Comparison of ENCODE assay signal across 14 mouse cellular contexts in genomic region chr16:50398564-50398963, GRCm38 (mm10). TPM values are rescaled to one million over a fixed set of nuclear protein-coding genes. Genes with fewer than 3 reads are reported as not detected.
A peak's percentile ranks its signal among the peaks of the same experiment; 100 is the strongest.
DNase-seq lines count a peak whose midpoint lies in the region; TF ChIP-seq lines count a peak whose summit lies in the region.
"Had no signal": no experiment of that assay in that cellular context is flagged by ENCODE, and none has a peak within 500 bp of the region (broad histone marks: within the 10 kb centered on the region; RNA-seq: fewer than 3 reads in every experiment).

No protein-coding gene starts in this region.

- H3K27me3 ChIP-seq in forebrain, embryonic 10.5 days (ENCODE audit: poor library complexity, severe bottlenecking) = no peaks in the 10 kb centered on the region
- H3K27me3 ChIP-seq: embryonic facial prominence, embryonic 12.5 days; neural tube, embryonic 12.5 days had no signal

- peak; percentile 18 for DNase-seq in adrenal gland, postnatal 14 days
- DNase-seq in adrenal gland, postnatal 4 days (ENCODE audit: low spot score in 2 of 2) = no peak
- DNase-seq in layer of hippocampus, adult 2 months (ENCODE audit: low spot score in 2 of 2) = no peak
- no peak for DNase-seq in layer of hippocampus, postnatal 36 days
- peak; percentile 22 for DNase-seq in thymus, postnatal 14 days
- DNase-seq in thymus, postnatal 10 days (ENCODE audit: low spot score in 2 of 2) = no peak
- DNase-seq in yolk sac, embryonic 10.5 days (ENCODE audit: low spot score) = no peak
- no peak for DNase-seq in forebrain, embryonic 10.5 days (ENCODE audit: extremely low spot score, low spot score)
- DNase-seq: kidney, adult 11 months; left cerebral cortex, postnatal 4 days; lung, postnatal 14 days; midbrain, embryonic 14.5 days had no signal

- H3K4me3 ChIP-seq in layer of hippocampus, adult 2 months = no peak overlapping the region
- H3K4me3 ChIP-seq in forebrain, embryonic 10.5 days = no peak overlapping the region
- H3K4me3 ChIP-seq: embryonic facial prominence, embryonic 12.5 days; neural tube, embryonic 12.5 days had no signal

- WGBS in forebrain, embryonic 10.5 days = 81% methylated on average over 4 of the region's 4 CpGs

- H3K27ac ChIP-seq in layer of hippocampus, adult 2 months = no peak overlapping the region
- no peak overlapping the region for H3K27ac ChIP-seq in forebrain, embryonic 10.5 days
- H3K27ac ChIP-seq: embryonic facial prominence, embryonic 12.5 days; neural tube, embryonic 12.5 days had no signal

- no peaks in the 10 kb centered on the region for H3K4me1 ChIP-seq in forebrain, embryonic 10.5 days
- H3K4me1 ChIP-seq: embryonic facial prominence, embryonic 12.5 days; neural tube, embryonic 12.5 days had no signal

- peaks cover 5% of the 10 kb centered on the region for H3K36me3 ChIP-seq in forebrain, embryonic 10.5 days (replicated peaks)
- H3K36me3 ChIP-seq: embryonic facial prominence, embryonic 12.5 days; neural tube, embryonic 12.5 days had no signal

- H3K9me3 ChIP-seq in forebrain, embryonic 10.5 days = no peaks in the 10 kb centered on the region
- H3K9me3 ChIP-seq: embryonic facial prominence, embryonic 12.5 days; neural tube, embryonic 12.5 days had no signal

- peak; percentile 51 for TF ChIP-seq CTCF in layer of hippocampus, adult 2 months (conservative IDR thresholded peaks at IDR 0.05)

RNA-seq across cellular contexts. Expression of gene Bbx, which starts 33.6 kb away (rescaled TPM):
- 28.8 and 33.3 TPM in 2 replicates for total RNA-seq in adrenal gland, postnatal 14 days (2021)
- total RNA-seq in adrenal gland, postnatal 4 days (2021) = 10 to 100 TPM; 46.5 to 49.4 TPM
- total RNA-seq in layer of hippocampus, adult 2 months (2021) = 10 to 100 TPM; 27.5 to 28.4 TPM
- 10 to 100 TPM; 25.5 to 27.5 TPM for total RNA-seq in layer of hippocampus, postnatal 36 days (2021)
- polyA plus RNA-seq in forebrain, embryonic 10.5 days (2016; fragmentation: Nextera tagmentation; extraction: Ambion mirVana) = 39.1 and 39.4 TPM in 2 replicates

Comparison
In these comparisons a context has a peak if more than half of its experiments do, and no peak if none do; other contexts are left out.
1. DNase-seq: peak in adrenal gland, postnatal 14 days (single experiment) and thymus, postnatal 14 days (single experiment); none in adrenal gland, postnatal 4 days (0 of 2), layer of hippocampus, adult 2 months (0 of 2), layer of hippocampus, postnatal 36 days (0 of 2), thymus, postnatal 10 days (0 of 2), yolk sac, embryonic 10.5 days (single experiment) and forebrain, embryonic 10.5 days (single experiment).